Mouse (Mus musculus) spleen, adult 10 weeks (tissue): ENCODE measurements around the gene Gm15097. TPM values are rescaled to one million over a fixed set of nuclear protein-coding genes. Genes with fewer than 3 reads are reported as not detected.

Experiments
- polyA plus RNA-seq: library from polyadenylated mRNA; stranded (reverse); fragments of 350-450 nt; fragmentation: Illumina TruSeq; extraction: RNeasy Lipid Tissue Mini Kit (QIAGEN cat#74804); gene quantifications from one replicate; pipeline ENCODE4 v1.2.3, GENCODE M21; 2015; ENCODE audit warnings: low replicate concordance; ENCODE audit not compliant: insufficient read depth

The Gm15097 gene
- polyA plus RNA-seq = not detected

DNA sequence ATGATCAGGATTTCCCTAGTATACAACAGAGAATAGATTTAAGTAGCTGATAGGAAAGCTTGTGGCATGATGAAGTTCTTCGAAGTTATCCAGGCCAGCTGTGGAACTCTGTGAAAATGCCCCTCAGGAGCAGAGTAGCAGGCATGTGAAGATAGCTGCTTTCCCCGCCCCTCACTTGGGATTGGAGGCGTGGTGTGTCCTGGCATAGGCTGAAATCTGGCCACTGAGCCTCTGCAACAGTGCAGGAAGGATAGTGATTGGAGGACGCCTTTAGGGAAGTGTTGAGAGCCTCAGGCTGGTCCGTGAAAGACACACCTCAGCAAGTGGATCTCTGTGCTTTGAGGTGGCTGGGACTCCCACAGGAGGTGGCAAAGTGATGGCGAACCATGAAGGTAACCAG, at the start of gene Gm15097:
Gene Gm15097 (plus strand): TSS at position 301 of the 400 bp plus-strand sequence.

Other genes starting within 250 kb of the Gm15097 start
- not detected for gene Gm10439, start 189.9 kb upstream of the Gm15097 start, polyA plus RNA-seq
- not detected for gene Gm15091, start 157.2 kb downstream of the Gm15097 start, polyA plus RNA-seq